In the genomic region with DNA sequence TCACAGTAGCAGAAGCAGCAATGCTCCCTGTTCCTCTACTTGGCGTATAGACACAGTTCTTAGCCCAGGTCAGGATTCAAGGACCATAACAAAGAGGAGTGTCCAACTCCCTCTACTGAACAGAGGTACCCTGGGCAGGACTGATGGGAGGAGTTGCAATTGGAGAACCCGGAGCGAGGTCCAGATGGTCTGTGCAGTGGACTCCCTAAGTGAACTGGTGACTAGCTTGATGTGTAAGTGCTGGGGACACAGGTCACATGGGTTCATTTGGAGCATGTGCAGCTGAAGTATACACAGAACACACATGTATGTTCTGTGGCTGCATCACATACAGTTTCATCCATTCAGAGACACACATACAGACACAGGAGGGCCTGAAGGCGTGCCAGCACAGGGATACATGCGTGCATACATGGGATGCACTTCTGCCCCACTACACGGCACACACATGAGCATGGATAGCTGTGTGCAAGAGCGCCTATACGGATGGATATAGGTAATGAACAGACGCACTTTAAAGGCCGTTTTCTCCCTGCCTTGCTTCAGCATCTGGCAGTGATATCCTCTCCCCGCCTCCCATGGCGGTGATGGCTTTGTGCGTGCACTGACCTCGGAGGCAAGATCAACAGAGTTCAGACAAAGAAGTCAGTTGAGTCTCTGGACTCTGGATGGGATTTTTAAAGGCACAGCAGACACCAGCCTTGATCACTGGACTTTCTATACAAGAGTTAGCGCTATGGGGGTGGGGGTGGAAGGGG, we compare ENCODE assay signal across 26 mouse cellular contexts. TPM values are rescaled to one million over a fixed set of nuclear protein-coding genes. Genes with fewer than 3 reads are reported as not detected.
DNase-seq lines count a peak whose midpoint lies in the region; ATAC-seq and TF ChIP-seq lines count a peak whose summit lies in the region.
"Had no signal": no experiment of that assay in that cellular context is flagged by ENCODE, and none has a peak within 500 bp of the region (broad histone marks: within the 10 kb centered on the region; RNA-seq: fewer than 3 reads in every experiment).

No protein-coding gene starts in this region.

- TF ChIP-seq POLR2A in limb, embryonic 14.5 days (IDR thresholded peaks at IDR 0.05; ENCODE audit: borderline replicate concordance, extremely low read depth, insufficient read depth, insufficient read length), result no peak

- no peaks in the 10 kb centered on the region for H3K9me3 ChIP-seq in hindbrain, embryonic 11.5 days (ENCODE audit: control insufficient read depth, low read length)
- H3K9me3 ChIP-seq in hindbrain, postnatal 0 days (ENCODE audit: low read length), result no peaks in the 10 kb centered on the region
- H3K9me3 ChIP-seq in megakaryocyte, embryonic 14.5 days, result no peaks in the 10 kb centered on the region
- H3K9me3 ChIP-seq in limb, embryonic 14.5 days (ENCODE audit: control insufficient read depth, low read length), result no peaks in the 10 kb centered on the region
- H3K9me3 ChIP-seq: forebrain, embryonic 15.5 days; heart, embryonic 12.5 days; intestine, embryonic 15.5 days; limb, embryonic 12.5 days; neural tube, embryonic 13.5 days had no signal

- H3K27me3 ChIP-seq in hindbrain, embryonic 11.5 days (ENCODE audit: control insufficient read depth, insufficient read depth, low read length), result no peaks in the 10 kb centered on the region
- H3K27me3 ChIP-seq in hindbrain, postnatal 0 days (ENCODE audit: insufficient read depth, low read length), result no peaks in the 10 kb centered on the region
- H3K27me3 ChIP-seq in megakaryocyte, embryonic 14.5 days (replicated peaks), result no peaks in the 10 kb centered on the region
- no peaks in the 10 kb centered on the region for H3K27me3 ChIP-seq in limb, embryonic 14.5 days (ENCODE audit: control insufficient read depth, insufficient read depth, low read length)
- H3K27me3 ChIP-seq: forebrain, embryonic 15.5 days; intestine, embryonic 15.5 days; limb, embryonic 12.5 days; neural tube, embryonic 13.5 days had no signal

- 38% methylated on average over 15 of the region's 15 CpGs for WGBS in hindbrain, embryonic 11.5 days
- 44% methylated on average over 15 of the region's 15 CpGs for WGBS in hindbrain, postnatal 0 days
- WGBS in limb, embryonic 14.5 days, result 38% methylated on average over 15 of the region's 15 CpGs

- no peak overlapping the region for H3K4me3 ChIP-seq in hindbrain, embryonic 11.5 days (ENCODE audit: low read depth, low read length)
- no peak overlapping the region for H3K4me3 ChIP-seq in hindbrain, postnatal 0 days (ENCODE audit: low read length)
- H3K4me3 ChIP-seq in megakaryocyte, embryonic 14.5 days (replicated peaks), result peak overlapping the region; percentile 38
- no peak overlapping the region for H3K4me3 ChIP-seq in limb, embryonic 14.5 days (replicated peaks; ENCODE audit: low read length)
- H3K4me3 ChIP-seq: forebrain, embryonic 15.5 days; heart, embryonic 12.5 days; intestine, embryonic 15.5 days; left cerebral cortex, adult 2 months; limb, embryonic 12.5 days; neural tube, embryonic 13.5 days had no signal

- no peak overlapping the region for H3K9ac ChIP-seq in hindbrain, embryonic 11.5 days (ENCODE audit: low read depth, low read length)
- H3K9ac ChIP-seq in hindbrain, postnatal 0 days (replicated peaks; ENCODE audit: low read length), result no peak overlapping the region
- H3K9ac ChIP-seq in limb, embryonic 14.5 days (ENCODE audit: low read depth, low read length, severe bottlenecking), result 0 out of 2 replicates have a peak overlapping the region, but pooled peaks have one; percentile 4
- H3K9ac ChIP-seq: forebrain, embryonic 15.5 days; heart, embryonic 12.5 days; intestine, embryonic 15.5 days; limb, embryonic 12.5 days; neural tube, embryonic 13.5 days had no signal

- ATAC-seq in hindbrain, embryonic 11.5 days (ENCODE audit: low FRiP score), result peak; percentile 45; the same call in 1 of the 2 replicates
- no peak for ATAC-seq in hindbrain, postnatal 0 days
- ATAC-seq in megakaryocyte, adult 5-6 weeks (ENCODE audit: poor library complexity, severe bottlenecking), result no peak
- ATAC-seq in limb, embryonic 14.5 days (ENCODE audit: low FRiP score, low read depth), result no peak
- ATAC-seq: forebrain, embryonic 15.5 days; intestine, embryonic 15.5 days had no signal

- DNase-seq in hindbrain, embryonic 11.5 days (ENCODE audit: low spot score), result peak; percentile 50
- no peak for DNase-seq in hindbrain, postnatal 0 days (ENCODE audit: low spot score)
- peak; percentile 58 for DNase-seq in embryo, embryonic 9.5 days (ENCODE audit: extremely low spot score)
- no peak for DNase-seq in limb, embryonic 14.5 days (ENCODE audit: low spot score)
- DNase-seq in cerebellum, adult 18-20 months, result no peak
- DNase-seq in thymus, postnatal 10 days (ENCODE audit: low spot score in 2 of 2), result no peak
- DNase-seq: adrenal gland, adult 2 months; cerebellum, adult 11 months; cerebellum, postnatal 36 days; kidney, postnatal 14 days; lung, adult 2 months; lung, postnatal 4 days; thymus, postnatal 4 days had no signal

- H3K4me2 ChIP-seq in hindbrain, embryonic 11.5 days (replicated peaks; ENCODE audit: low read depth, low read length), result no peak overlapping the region
- no peak overlapping the region for H3K4me2 ChIP-seq in hindbrain, postnatal 0 days (ENCODE audit: low read depth, low read length)
- H3K4me2 ChIP-seq in limb, embryonic 14.5 days (replicated peaks; ENCODE audit: low read depth, low read length, severe bottlenecking), result no peak overlapping the region
- H3K4me2 ChIP-seq: forebrain, embryonic 15.5 days; heart, embryonic 12.5 days; intestine, embryonic 15.5 days; limb, embryonic 12.5 days; neural tube, embryonic 13.5 days had no signal

- H3K27ac ChIP-seq in hindbrain, embryonic 11.5 days (ENCODE audit: low read depth, low read length), result no peak overlapping the region
- no peak overlapping the region for H3K27ac ChIP-seq in hindbrain, postnatal 0 days
- H3K27ac ChIP-seq in limb, embryonic 14.5 days (replicated peaks; ENCODE audit: low read depth, low read length), result no peak overlapping the region
- H3K27ac ChIP-seq: forebrain, embryonic 15.5 days; intestine, embryonic 15.5 days; left cerebral cortex, adult 2 months; limb, embryonic 12.5 days; neural tube, embryonic 13.5 days had no signal

- H3K4me1 ChIP-seq in hindbrain, embryonic 11.5 days (replicated peaks; ENCODE audit: control insufficient read depth, insufficient read depth, low read length), result peaks cover 4% of the 10 kb centered on the region; the same call in 1 of the 2 replicates
- no peaks in the 10 kb centered on the region for H3K4me1 ChIP-seq in hindbrain, postnatal 0 days (ENCODE audit: insufficient read depth, low read length)
- peaks cover 95% of the 10 kb centered on the region for H3K4me1 ChIP-seq in megakaryocyte, embryonic 14.5 days
- no peaks in the 10 kb centered on the region for H3K4me1 ChIP-seq in limb, embryonic 14.5 days (ENCODE audit: control insufficient read depth, insufficient read depth, low read length)
- H3K4me1 ChIP-seq: forebrain, embryonic 15.5 days; heart, embryonic 12.5 days; intestine, embryonic 15.5 days; neural tube, embryonic 13.5 days had no signal

- TF ChIP-seq CTCF in hindbrain, postnatal 0 days (IDR thresholded peaks at IDR 0.05; ENCODE audit: low read depth), result no peak

- H3K36me3 ChIP-seq in hindbrain, embryonic 11.5 days (ENCODE audit: control insufficient read depth, insufficient read depth, low read length), result no peaks in the 10 kb centered on the region
- no peaks in the 10 kb centered on the region for H3K36me3 ChIP-seq in hindbrain, postnatal 0 days (ENCODE audit: insufficient read depth, low read length)
- H3K36me3 ChIP-seq in megakaryocyte, embryonic 14.5 days (replicated peaks; ENCODE audit: low read length), result peaks cover 100% of the 10 kb centered on the region
- H3K36me3 ChIP-seq in limb, embryonic 14.5 days (ENCODE audit: control insufficient read depth, insufficient read depth, low read length), result no peaks in the 10 kb centered on the region
- H3K36me3 ChIP-seq: forebrain, embryonic 15.5 days; intestine, embryonic 15.5 days; limb, embryonic 12.5 days; neural tube, embryonic 13.5 days had no signal

RNA-seq across cellular contexts. Expression of a gene that starts 12.9 kb away (rescaled TPM):
- polyA plus RNA-seq in hindbrain, embryonic 11.5 days (2014; fragmentation: Nextera tagmentation; extraction: Ambion mirVana), result 8.8 and 12.2 TPM in 2 replicates
- total RNA-seq in hindbrain, postnatal 0 days (2014; rRNA removed), result 15.9 and 20.2 TPM in 2 replicates
- polyA plus RNA-seq in hindbrain, postnatal 0 days (2015; fragmentation: Nextera tagmentation; extraction: Ambion mirVana), result 10.5 and 11.6 TPM in 2 replicates
- polyA plus RNA-seq in megakaryocyte, embryonic 14.5 days (2012; ENCODE audit: insufficient read depth, low replicate concordance), result 32.0 and 48.6 TPM in 2 replicates
- total RNA-seq in megakaryocyte, adult 5-6 weeks (2015), result 0.27 and 0.34 TPM in 2 replicates
- total RNA-seq in megakaryocyte, adult 5-6 weeks (2017), result 0.16 and 0.26 TPM in 2 replicates
- 27.1 and 34.2 TPM in 2 replicates for polyA plus RNA-seq in limb, embryonic 14.5 days (2012; rRNA removed)
- 16.7 and 17.7 TPM in 2 replicates for polyA plus RNA-seq in limb, embryonic 14.5 days (2014; fragmentation: Nextera tagmentation; extraction: Ambion mirVana)
- total RNA-seq: CH12.LX had no signal

RNA-seq across cellular contexts. Expression of a gene that starts 19.6 kb away (rescaled TPM):
- polyA plus RNA-seq in hindbrain, embryonic 11.5 days (2014; fragmentation: Nextera tagmentation; extraction: Ambion mirVana), result 1.3 and 1.5 TPM in 2 replicates
- total RNA-seq in hindbrain, postnatal 0 days (2014; rRNA removed), result not detected in 2 replicates
- 0.18 TPM in 1 of 2 replicates, not detected in the other for polyA plus RNA-seq in hindbrain, postnatal 0 days (2015; fragmentation: Nextera tagmentation; extraction: Ambion mirVana)
- 425 and 2,158 TPM in 2 replicates for polyA plus RNA-seq in megakaryocyte, embryonic 14.5 days (2012; ENCODE audit: insufficient read depth, low replicate concordance)
- 0.36 TPM in 1 of 2 replicates, not detected in the other for total RNA-seq in megakaryocyte, adult 5-6 weeks (2015)
- total RNA-seq in megakaryocyte, adult 5-6 weeks (2017), result not detected in 2 replicates
- 0.23 and 0.51 TPM in 2 replicates for polyA plus RNA-seq in limb, embryonic 14.5 days (2012; rRNA removed)
- 0.12 and 0.41 TPM in 2 replicates for polyA plus RNA-seq in limb, embryonic 14.5 days (2014; fragmentation: Nextera tagmentation; extraction: Ambion mirVana)
- total RNA-seq: CH12.LX; gastrocnemius, adult 18-20 months had no signal
- polyA plus RNA-seq: adrenal gland, adult 2 months; testis, adult 2 months had no signal

RNA-seq across cellular contexts. Expression of a gene that starts 39.8 kb away (rescaled TPM):
- 236 and 259 TPM in 2 replicates for polyA plus RNA-seq in hindbrain, embryonic 11.5 days (2014; fragmentation: Nextera tagmentation; extraction: Ambion mirVana)
- total RNA-seq in hindbrain, postnatal 0 days (2014; rRNA removed), result 38.2 and 40.7 TPM in 2 replicates
- polyA plus RNA-seq in hindbrain, postnatal 0 days (2015; fragmentation: Nextera tagmentation; extraction: Ambion mirVana), result 36.3 and 41.6 TPM in 2 replicates
- 89.0 and 104 TPM in 2 replicates for polyA plus RNA-seq in megakaryocyte, embryonic 14.5 days (2012; ENCODE audit: insufficient read depth, low replicate concordance)
- total RNA-seq in megakaryocyte, adult 5-6 weeks (2015), result 47.3 and 47.8 TPM in 2 replicates
- 81.0 and 83.9 TPM in 2 replicates for total RNA-seq in megakaryocyte, adult 5-6 weeks (2017)
- 144 and 152 TPM in 2 replicates for polyA plus RNA-seq in limb, embryonic 14.5 days (2012; rRNA removed)
- polyA plus RNA-seq in limb, embryonic 14.5 days (2014; fragmentation: Nextera tagmentation; extraction: Ambion mirVana), result 189 and 198 TPM in 2 replicates

RNA-seq across cellular contexts. Expression of a gene that starts 49.1 kb away (rescaled TPM):
- 42.1 and 46.8 TPM in 2 replicates for polyA plus RNA-seq in hindbrain, embryonic 11.5 days (2014; fragmentation: Nextera tagmentation; extraction: Ambion mirVana)
- total RNA-seq in hindbrain, postnatal 0 days (2014; rRNA removed), result 31.1 and 35.9 TPM in 2 replicates
- 32.9 and 34.2 TPM in 2 replicates for polyA plus RNA-seq in hindbrain, postnatal 0 days (2015; fragmentation: Nextera tagmentation; extraction: Ambion mirVana)
- polyA plus RNA-seq in megakaryocyte, embryonic 14.5 days (2012; ENCODE audit: insufficient read depth, low replicate concordance), result 148 and 265 TPM in 2 replicates
- 88.6 and 93.9 TPM in 2 replicates for total RNA-seq in megakaryocyte, adult 5-6 weeks (2015)
- total RNA-seq in megakaryocyte, adult 5-6 weeks (2017), result 67.1 and 76.1 TPM in 2 replicates
- 147 and 170 TPM in 2 replicates for polyA plus RNA-seq in limb, embryonic 14.5 days (2012; rRNA removed)
- 106 and 135 TPM in 2 replicates for polyA plus RNA-seq in limb, embryonic 14.5 days (2014; fragmentation: Nextera tagmentation; extraction: Ambion mirVana)

RNA-seq across cellular contexts. Expression of a gene that starts 49.8 kb away (rescaled TPM):
- polyA plus RNA-seq in hindbrain, embryonic 11.5 days (2014; fragmentation: Nextera tagmentation; extraction: Ambion mirVana), result 0.77 and 2.1 TPM in 2 replicates
- not detected in 2 replicates for total RNA-seq in hindbrain, postnatal 0 days (2014; rRNA removed)
- not detected in 2 replicates for polyA plus RNA-seq in hindbrain, postnatal 0 days (2015; fragmentation: Nextera tagmentation; extraction: Ambion mirVana)
- 64.9 and 160 TPM in 2 replicates for polyA plus RNA-seq in megakaryocyte, embryonic 14.5 days (2012; ENCODE audit: insufficient read depth, low replicate concordance)
- total RNA-seq in megakaryocyte, adult 5-6 weeks (2015), result not detected in 2 replicates
- not detected in 2 replicates for total RNA-seq in megakaryocyte, adult 5-6 weeks (2017)
- 3.7 and 4.3 TPM in 2 replicates for polyA plus RNA-seq in limb, embryonic 14.5 days (2012; rRNA removed)
- 9.5 and 10.9 TPM in 2 replicates for polyA plus RNA-seq in limb, embryonic 14.5 days (2014; fragmentation: Nextera tagmentation; extraction: Ambion mirVana)
- total RNA-seq: adrenal gland, adult 2 months; CH12.LX; gastrocnemius, adult 18-20 months; granulocyte monocyte progenitor cell, adult 5-6 weeks; heart, postnatal 25 days; left cerebral cortex, adult 2 months had no signal
- polyA plus RNA-seq: adrenal gland, adult 2 months; forebrain, embryonic 15.5 days; neural tube, embryonic 13.5 days had no signal

Comparison
In these comparisons a context has a peak if more than half of its experiments do, and no peak if none do; other contexts are left out.
1. DNase-seq: peak in hindbrain, embryonic 11.5 days (single experiment) and embryo, embryonic 9.5 days (single experiment); none in hindbrain, postnatal 0 days (single experiment), limb, embryonic 14.5 days (single experiment), cerebellum, adult 18-20 months (0 of 2) and thymus, postnatal 10 days (0 of 2).
2. RNA of a gene that starts 19.6 kb away (polyA plus RNA-seq): 425 to 2,158 TPM in megakaryocyte, embryonic 14.5 days; 1.3 to 1.5 TPM in hindbrain, embryonic 11.5 days, 0.12 to 0.51 TPM in limb, embryonic 14.5 days and 0.18 TPM in hindbrain, postnatal 0 days; every median in the first group is over 100 times any median in the second.